Mouse (Mus musculus): Measurements from ENCODE around the gene Pcyt1a. TPM values are rescaled to one million over a fixed set of nuclear protein-coding genes. Genes with fewer than 3 reads are reported as not detected.

Pcyt1a gene
- polyA plus RNA-seq, 1 experiment, result not detected

- WGBS, result 61% methylated on average over 4 of the region's 4 CpGs
- TF ChIP-seq CTCF (IDR thresholded peaks at IDR 0.05; ENCODE audit: insufficient read depth, low read depth, low read length), result no peak
- TF ChIP-seq POLR2A (IDR thresholded peaks at IDR 0.05; ENCODE audit: insufficient read depth, low read depth, low read length), result no peak
- H3K27ac ChIP-seq (ENCODE audit: insufficient read depth, low read depth, low read length), result no peak overlapping the region
- no peak overlapping the region for H3K4me3 ChIP-seq (ENCODE audit: insufficient read depth, low read depth, low read length)
- no peaks in the 10 kb centered on the region for H3K4me1 ChIP-seq (ENCODE audit: control insufficient read depth, insufficient read depth, low read length)
Measured at GRCm38 (mm10) chr16:32460518-32460917, 29.8 kb downstream of the Pcyt1a start.

- Histone ChIP-seq H3K27ac (ENCODE audit: insufficient read depth, low read depth, low read length) (no peak overlapping the region), H3K4me1 (ENCODE audit: control insufficient read depth, insufficient read depth, low read length) (no peaks in the 10 kb centered on the region), H3K4me3 (ENCODE audit: insufficient read depth, low read depth, low read length) (no peak overlapping the region)
- 95% methylated on average over 5 of the region's 5 CpGs for WGBS
- TF ChIP-seq POLR2A (IDR thresholded peaks at IDR 0.05; ENCODE audit: insufficient read depth, low read depth, low read length), result no peak
- no peak for TF ChIP-seq CTCF (IDR thresholded peaks at IDR 0.05; ENCODE audit: insufficient read depth, low read depth, low read length)
Measured at GRCm38 (mm10) chr16:32461713-32462112, 31.0 kb downstream of the Pcyt1a start.

- Histone ChIP-seq H3K4me3 (ENCODE audit: insufficient read depth, low read depth, low read length) (no peak overlapping the region), H3K4me1 (ENCODE audit: control insufficient read depth, insufficient read depth, low read length) (no peaks in the 10 kb centered on the region), H3K27ac (ENCODE audit: insufficient read depth, low read depth, low read length) (no peak overlapping the region)
- TF ChIP-seq POLR2A (IDR thresholded peaks at IDR 0.05; ENCODE audit: insufficient read depth, low read depth, low read length), result no peak
- no peak for TF ChIP-seq CTCF (IDR thresholded peaks at IDR 0.05; ENCODE audit: insufficient read depth, low read depth, low read length)
- 91% methylated on average over 16 of the region's 16 CpGs for WGBS
Measured at GRCm38 (mm10) chr16:32462950-32463349, 32.2 kb downstream of the Pcyt1a start.

DNA sequence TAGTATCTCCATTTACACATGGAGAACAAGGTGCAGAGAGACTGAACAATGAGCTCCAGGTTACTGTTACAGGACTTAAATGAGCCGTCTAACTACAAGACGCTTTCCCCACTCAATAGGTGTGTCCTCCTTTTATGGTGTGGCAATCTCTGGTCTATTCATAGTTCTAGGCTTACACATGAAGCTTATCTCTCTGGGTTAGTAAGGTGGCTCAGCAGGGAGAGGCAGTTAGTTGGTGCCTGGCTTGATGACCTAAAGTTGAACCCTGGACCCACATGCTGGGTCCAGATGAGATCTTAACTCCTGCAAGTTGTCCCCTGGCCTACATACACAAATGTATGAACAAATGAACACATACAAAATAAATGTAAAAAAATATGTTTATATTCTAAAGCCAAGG, 32.7 kb downstream of the Pcyt1a start:
- H3K4me3 ChIP-seq (ENCODE audit: insufficient read depth, low read depth, low read length), result no peak overlapping the region
- no peak overlapping the region for H3K27ac ChIP-seq (ENCODE audit: insufficient read depth, low read depth, low read length)
- 97% methylated on average over 2 of the region's 2 CpGs for WGBS
- no peaks in the 10 kb centered on the region for H3K4me1 ChIP-seq (ENCODE audit: control insufficient read depth, insufficient read depth, low read length)
- no peak for TF ChIP-seq POLR2A (IDR thresholded peaks at IDR 0.05; ENCODE audit: insufficient read depth, low read depth, low read length)
- no peak for TF ChIP-seq CTCF (IDR thresholded peaks at IDR 0.05; ENCODE audit: insufficient read depth, low read depth, low read length)

- no peak overlapping the region for H3K27ac ChIP-seq (ENCODE audit: insufficient read depth, low read depth, low read length)
- TF ChIP-seq POLR2A (IDR thresholded peaks at IDR 0.05; ENCODE audit: insufficient read depth, low read depth, low read length), result no peak
- TF ChIP-seq CTCF (IDR thresholded peaks at IDR 0.05; ENCODE audit: insufficient read depth, low read depth, low read length), result no peak
- no peak overlapping the region for H3K4me3 ChIP-seq (ENCODE audit: insufficient read depth, low read depth, low read length)
- 0% methylated on average over 1 of the region's 1 CpGs for WGBS
- H3K4me1 ChIP-seq (ENCODE audit: control insufficient read depth, insufficient read depth, low read length), result no peaks in the 10 kb centered on the region
Measured at GRCm38 (mm10) chr16:32464908-32465307, 34.2 kb downstream of the Pcyt1a start.

DNA sequence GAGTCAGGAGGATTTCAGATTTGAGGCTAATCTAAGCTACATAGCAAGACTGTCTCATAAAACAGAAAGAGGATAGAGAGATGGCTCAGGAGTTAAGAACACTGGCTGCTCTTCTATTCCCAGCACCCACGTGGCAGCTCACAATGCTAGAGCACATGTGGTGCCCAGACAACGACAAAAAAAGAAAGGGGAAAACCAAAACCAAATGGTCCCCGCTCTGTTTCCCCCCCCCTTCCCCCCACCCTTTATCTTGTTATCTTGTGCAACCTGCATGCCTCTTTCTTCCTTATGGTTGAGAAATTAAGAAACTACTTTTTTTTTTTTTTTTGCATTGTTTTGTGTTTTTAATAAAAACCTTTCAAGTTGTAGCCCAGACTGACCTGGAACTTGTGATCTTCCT, 37.8 kb downstream of the Pcyt1a start:
- Histone ChIP-seq H3K4me3 (ENCODE audit: insufficient read depth, low read depth, low read length) (no peak overlapping the region), H3K27ac (ENCODE audit: insufficient read depth, low read depth, low read length) (no peak overlapping the region), H3K4me1 (ENCODE audit: control insufficient read depth, insufficient read depth, low read length) (no peaks in the 10 kb centered on the region)
- no peak for TF ChIP-seq POLR2A (IDR thresholded peaks at IDR 0.05; ENCODE audit: insufficient read depth, low read depth, low read length)
- TF ChIP-seq CTCF (IDR thresholded peaks at IDR 0.05; ENCODE audit: insufficient read depth, low read depth, low read length), result no peak
- WGBS, result 67% methylated on average over 3 of the region's 3 CpGs

DNA sequence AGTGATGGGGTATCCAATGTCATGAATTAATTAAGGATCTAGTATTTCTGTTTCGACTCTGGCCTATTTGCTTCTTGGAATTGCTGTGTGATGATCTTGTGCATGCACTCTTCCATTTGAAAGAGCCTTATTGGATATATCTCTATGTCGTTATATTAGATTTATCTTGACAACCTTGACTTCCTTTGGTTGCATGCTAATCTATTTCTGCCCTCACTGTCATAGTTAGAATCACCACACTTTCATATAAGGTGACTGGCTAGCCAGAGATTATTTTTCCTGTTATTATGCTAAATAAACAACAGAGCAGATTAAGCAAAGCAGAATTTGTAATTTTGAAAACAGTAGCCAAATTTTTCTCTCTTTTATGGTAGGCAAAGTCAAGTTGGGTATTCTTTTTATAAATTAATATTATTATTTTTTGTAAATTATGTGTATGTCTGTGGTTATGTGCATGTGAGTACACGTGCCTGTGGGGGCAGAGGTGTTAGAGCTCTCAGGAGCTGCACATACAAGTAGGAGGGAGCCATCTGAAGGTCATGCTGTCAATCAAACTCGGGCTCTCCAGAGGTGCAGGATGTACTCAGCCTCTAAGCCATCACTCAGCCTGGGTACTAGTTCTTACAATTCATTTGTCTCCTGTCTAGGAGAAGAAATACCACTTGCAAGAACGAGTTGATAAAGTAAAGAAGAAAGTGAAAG, 38.8 kb downstream of the Pcyt1a start:
- no peak overlapping the region for H3K4me3 ChIP-seq (ENCODE audit: insufficient read depth, low read depth, low read length)
- no peak for TF ChIP-seq POLR2A (IDR thresholded peaks at IDR 0.05; ENCODE audit: insufficient read depth, low read depth, low read length)
- H3K4me1 ChIP-seq (ENCODE audit: control insufficient read depth, insufficient read depth, low read length), result no peaks in the 10 kb centered on the region
- WGBS, result 86% methylated on average over 5 of the region's 5 CpGs
- no peak overlapping the region for H3K27ac ChIP-seq (ENCODE audit: insufficient read depth, low read depth, low read length)

GRCm38 (mm10) chr16:32472276-32473015, 41.7 kb downstream of the Pcyt1a start:
- 0 out of 2 replicates have a peak overlapping the region, but pooled peaks have one; percentile 3 for H3K27ac ChIP-seq (ENCODE audit: insufficient read depth, low read depth, low read length)
- TF ChIP-seq POLR2A (IDR thresholded peaks at IDR 0.05; ENCODE audit: insufficient read depth, low read depth, low read length) (no peak), CTCF (IDR thresholded peaks at IDR 0.05; ENCODE audit: insufficient read depth, low read depth, low read length) (no peak)
- 67% methylated on average over 7 of the region's 7 CpGs for WGBS
- no peaks in the 10 kb centered on the region for H3K4me1 ChIP-seq (ENCODE audit: control insufficient read depth, insufficient read depth, low read length)
- no peak overlapping the region for H3K4me3 ChIP-seq (ENCODE audit: insufficient read depth, low read depth, low read length)

- TF ChIP-seq POLR2A (IDR thresholded peaks at IDR 0.05; ENCODE audit: insufficient read depth, low read depth, low read length) (no peak), CTCF (IDR thresholded peaks at IDR 0.05; ENCODE audit: insufficient read depth, low read depth, low read length) (no peak)
- WGBS, result 85% methylated on average over 6 of the region's 6 CpGs
- H3K4me3 ChIP-seq (ENCODE audit: insufficient read depth, low read depth, low read length), result no peak overlapping the region
- H3K4me1 ChIP-seq (ENCODE audit: control insufficient read depth, insufficient read depth, low read length), result no peaks in the 10 kb centered on the region
- H3K27ac ChIP-seq (ENCODE audit: insufficient read depth, low read depth, low read length), result no peak overlapping the region
Measured at GRCm38 (mm10) chr16:32477315-32477714, 46.6 kb downstream of the Pcyt1a start.

All from olfactory bulb, adult 2 months (tissue).